Mouse (Mus musculus) erythroblast, embryonic 14.5 days (primary cell): Measurements from ENCODE around the gene Marveld3.

Experiments used
- GATA1 ChIP-seq: IDR thresholded peaks from 2 replicates; pipeline ENCODE4 v1.6.1; 2012; ENCODE audit warnings: low read length, inconsistent platforms, mixed read lengths
- TAL1 ChIP-seq: IDR thresholded peaks from 3 replicates; pipeline ENCODE4 v1.6.1; 2012; ENCODE audit warnings: low read length, inconsistent platforms, mixed read lengths

- TF ChIP-seq GATA1, result no peak
- TF ChIP-seq TAL1, result no peak
Measured at GRCm38 (mm10) chr8:109917277-109917676, 44.7 kb downstream of the Marveld3 start.
